Mouse (Mus musculus) cerebellum, adult 2 months (tissue): ENCODE measurements around the gene Cdk19.

Experiments
- CTCF ChIP-seq: fragments of 200-500 bp; IDR thresholded peaks from 2 replicates; pipeline ENCODE4 v1.5.1; 2011; ENCODE audit warnings: low read depth, mild to moderate bottlenecking, control low read depth, low read length, moderate library complexity, borderline replicate concordance; ENCODE audit not compliant: insufficient read depth
- POLR2A ChIP-seq: fragments of 200-500 bp; IDR thresholded peaks from 2 replicates; pipeline ENCODE4 v1.6.1; 2011; ENCODE audit warnings: low read length, control low read depth, borderline replicate concordance; ENCODE audit not compliant: insufficient read depth

DNA sequence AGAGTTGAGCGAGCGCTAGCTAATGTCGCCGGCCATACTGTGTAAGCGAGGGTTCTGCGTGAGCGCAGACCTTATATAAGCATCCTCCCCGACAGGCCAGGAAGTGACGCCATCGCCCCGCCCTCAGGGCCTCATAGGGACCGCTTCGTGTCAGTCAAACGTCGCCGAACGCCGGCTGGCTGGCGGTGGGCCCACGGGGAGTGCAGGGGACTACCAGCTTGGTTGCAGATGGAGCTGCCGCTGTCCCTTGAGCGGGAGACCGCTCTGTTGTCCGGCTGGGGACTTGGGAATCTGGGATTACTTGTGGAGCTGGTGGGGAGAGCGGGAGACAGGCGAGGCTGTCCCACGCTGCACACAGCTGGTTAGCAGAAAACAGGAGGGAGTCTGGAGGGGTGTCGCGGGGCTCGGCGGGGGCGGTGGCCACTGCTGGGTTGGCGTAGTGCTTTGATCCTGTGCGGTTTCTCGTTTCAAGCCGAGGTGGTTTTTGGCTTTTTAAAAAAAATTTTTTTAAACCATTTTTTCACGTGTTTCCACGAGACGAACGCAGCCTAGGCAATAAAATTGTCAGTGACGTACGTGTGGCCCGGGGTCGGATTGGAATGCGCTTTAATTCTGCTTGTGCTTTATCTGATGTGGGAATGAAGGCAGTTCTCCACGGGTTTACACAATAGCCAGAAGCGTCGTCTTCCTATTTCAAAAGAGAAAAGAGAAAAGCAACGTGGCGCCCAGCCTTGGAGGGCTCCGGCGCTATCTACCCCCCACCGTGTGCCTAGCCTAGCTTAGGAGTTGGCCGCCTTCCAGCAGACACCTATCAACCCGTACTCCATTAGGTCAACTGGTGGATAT is 37.0 kb upstream of the Cdk19 start, which contains the start of gene Amd1:
- TF ChIP-seq POLR2A, result peak; percentile 88; the same call in 1 of the 2 replicates
- no peak for TF ChIP-seq CTCF
